Mouse (Mus musculus) embryo, embryonic 11.5 days (tissue): ENCODE data around the gene Ptprn2.

ENCODE experiments used
- DNase-seq: peaks from one replicate; pipeline ENCODE4 v3.0.0-alpha.2; 2012; ENCODE audit warnings: low read depth, low spot score

Gene Ptprn2

GRCm38 (mm10) chr12:117255776-117256342, 770.3 kb downstream of the Ptprn2 start:
- DNase-seq = no peak

GRCm38 (mm10) chr12:117256849-117257204, 771.3 kb downstream of the Ptprn2 start:
- DNase-seq = no peak

GRCm38 (mm10) chr12:117257205-117257920, 771.8 kb downstream of the Ptprn2 start:
- no peak for DNase-seq

GRCm38 (mm10) chr12:117257921-117258497, 772.5 kb downstream of the Ptprn2 start:
- DNase-seq = no peak

- no peak for DNase-seq
These were observed 775.1 kb downstream of the Ptprn2 start for GRCm38 (mm10) chr12:117260391-117261164.

- no peak for DNase-seq
These were observed 775.6 kb downstream of the Ptprn2 start for GRCm38 (mm10) chr12:117261165-117261440.

GRCm38 (mm10) chr12:117262003-117262402, 776.5 kb downstream of the Ptprn2 start:
- DNase-seq = no peak

GRCm38 (mm10) chr12:117263081-117263480, 777.6 kb downstream of the Ptprn2 start:
- no peak for DNase-seq

GRCm38 (mm10) chr12:117265211-117265610, 779.7 kb downstream of the Ptprn2 start:
- no peak for DNase-seq

GRCm38 (mm10) chr12:117268543-117269172, 783.1 kb downstream of the Ptprn2 start:
- DNase-seq = no peak

GRCm38 (mm10) chr12:117269310-117269709, 783.8 kb downstream of the Ptprn2 start:
- no peak for DNase-seq

- no peak for DNase-seq
These were observed 784.7 kb downstream of the Ptprn2 start for GRCm38 (mm10) chr12:117270199-117270598.

GRCm38 (mm10) chr12:117273166-117273565, 787.6 kb downstream of the Ptprn2 start:
- DNase-seq = no peak

- DNase-seq = no peak
These were observed 789.1 kb downstream of the Ptprn2 start for GRCm38 (mm10) chr12:117274576-117274975.

- no peak for DNase-seq
These were observed 795.3 kb downstream of the Ptprn2 start for GRCm38 (mm10) chr12:117280790-117281189.

- DNase-seq = no peak
These were observed 797.1 kb downstream of the Ptprn2 start for GRCm38 (mm10) chr12:117282659-117283058.

GRCm38 (mm10) chr12:117287456-117287855, 801.9 kb downstream of the Ptprn2 start:
- no peak for DNase-seq

- no peak for DNase-seq
These were observed 806.4 kb downstream of the Ptprn2 start for GRCm38 (mm10) chr12:117291943-117292342.

- no peak for DNase-seq
These were observed 811.3 kb downstream of the Ptprn2 start for GRCm38 (mm10) chr12:117296792-117297191.

- DNase-seq = no peak
These were observed 813.6 kb downstream of the Ptprn2 start for GRCm38 (mm10) chr12:117299084-117299483.

- DNase-seq = no peak
These were observed 819.5 kb downstream of the Ptprn2 start for GRCm38 (mm10) chr12:117304751-117305624.
